ENCODE assay signal across 18 mouse cellular contexts in genomic region chr10:38969975-38970374, GRCm38 (mm10). TPM values are rescaled to one million over a fixed set of nuclear protein-coding genes. Genes with fewer than 3 reads are reported as not detected.
DNase-seq lines count a peak whose midpoint lies in the region; ATAC-seq lines count a peak whose summit lies in the region.
"Had no signal": no experiment of that assay in that cellular context is flagged by ENCODE, and none has a peak within 500 bp of the region (broad histone marks: within the 10 kb centered on the region; RNA-seq: fewer than 3 reads in every experiment).

No protein-coding gene starts in this region.

- no peaks in the 10 kb centered on the region for H3K27me3 ChIP-seq in heart, embryonic 10.5 days (ENCODE audit: insufficient read depth, poor library complexity, severe bottlenecking)
- no peaks in the 10 kb centered on the region for H3K27me3 ChIP-seq in limb, embryonic 12.5 days
- H3K27me3 ChIP-seq in limb, embryonic 10.5 days (ENCODE audit: low read depth, poor library complexity, severe bottlenecking) = no peaks in the 10 kb centered on the region
- H3K27me3 ChIP-seq: limb, embryonic 15.5 days; midbrain, embryonic 12.5 days had no signal

- ATAC-seq in limb, embryonic 12.5 days (ENCODE audit: insufficient number of reproducible peaks, insufficient read depth, low FRiP score, low TSS enrichment, low read depth) = no peak
- ATAC-seq: forebrain, postnatal 0 days had no signal

- H3K4me1 ChIP-seq in heart, embryonic 10.5 days = peaks cover 34% of the 10 kb centered on the region
- H3K4me1 ChIP-seq in limb, embryonic 12.5 days (replicated peaks) = peaks cover 43% of the 10 kb centered on the region
- peaks cover 54% of the 10 kb centered on the region for H3K4me1 ChIP-seq in limb, embryonic 10.5 days

- peak overlapping the region; percentile 47; the same call in 1 of the 2 replicates for H3K27ac ChIP-seq in heart, embryonic 10.5 days
- H3K27ac ChIP-seq in limb, embryonic 12.5 days = no peak overlapping the region
- H3K27ac ChIP-seq in limb, embryonic 10.5 days = no peak overlapping the region
- H3K27ac ChIP-seq: macrophage; midbrain, embryonic 12.5 days had no signal

- 17% methylated on average over 6 of the region's 6 CpGs for WGBS in heart, embryonic 10.5 days
- WGBS in limb, embryonic 12.5 days = 83% methylated on average over 6 of the region's 6 CpGs
- WGBS in limb, embryonic 10.5 days = 85% methylated on average over 6 of the region's 6 CpGs

- H3K4me2 ChIP-seq in limb, embryonic 12.5 days = peak overlapping the region; percentile 44; the same call in 1 of the 2 replicates
- H3K4me2 ChIP-seq: midbrain, embryonic 12.5 days had no signal

- DNase-seq in heart, embryonic 10.5 days (ENCODE audit: low spot score) = no peak
- DNase-seq in heart, adult 9 months (ENCODE audit: low spot score in 2 of 2) = no peak
- no peak for DNase-seq in limb, embryonic 10.5 days (ENCODE audit: low spot score)
- DNase-seq in ovary, adult 18-20 months (ENCODE audit: low spot score) = peak; percentile 18
- no peak for DNase-seq in ovary, postnatal 36 days (ENCODE audit: low spot score)
- DNase-seq in lung, postnatal 36 days = peak; percentile 35
- no peak for DNase-seq in urinary bladder, postnatal 4 days (ENCODE audit: low spot score in 2 of 2)
- DNase-seq: B cell, adult 2 months; cerebellum, adult 11 months; cerebellum, postnatal 25 days; forebrain, postnatal 0 days; kidney, adult 9 months; kidney, postnatal 36 days; layer of hippocampus, adult 9-11 months had no signal

- no peak overlapping the region for H3K9ac ChIP-seq in limb, embryonic 12.5 days (replicated peaks)
- H3K9ac ChIP-seq: forebrain, postnatal 0 days; limb, embryonic 15.5 days; midbrain, embryonic 12.5 days had no signal

- peaks cover 13% of the 10 kb centered on the region; the same call in 1 of the 2 replicates for H3K36me3 ChIP-seq in heart, embryonic 10.5 days
- H3K36me3 ChIP-seq in limb, embryonic 12.5 days = peaks cover 6% of the 10 kb centered on the region; the same call in 1 of the 2 replicates
- peaks cover 5% of the 10 kb centered on the region; the same call in 1 of the 2 replicates for H3K36me3 ChIP-seq in limb, embryonic 10.5 days
- H3K36me3 ChIP-seq: midbrain, embryonic 12.5 days had no signal

- H3K9me3 ChIP-seq in heart, embryonic 10.5 days = no peaks in the 10 kb centered on the region
- no peaks in the 10 kb centered on the region for H3K9me3 ChIP-seq in limb, embryonic 12.5 days
- no peaks in the 10 kb centered on the region for H3K9me3 ChIP-seq in limb, embryonic 10.5 days (replicated peaks)
- H3K9me3 ChIP-seq: limb, embryonic 15.5 days; midbrain, embryonic 12.5 days had no signal

- H3K4me3 ChIP-seq in heart, embryonic 10.5 days = 0 out of 2 replicates have a peak overlapping the region, but pooled peaks have one; percentile 75
- no peak overlapping the region for H3K4me3 ChIP-seq in limb, embryonic 12.5 days (replicated peaks)
- H3K4me3 ChIP-seq in limb, embryonic 10.5 days = no peak overlapping the region
- H3K4me3 ChIP-seq: limb, embryonic 15.5 days; midbrain, embryonic 12.5 days had no signal

RNA-seq across cellular contexts. Expression of gene Lama4, which starts 4.7 kb away (rescaled TPM):
- polyA plus RNA-seq in heart, embryonic 10.5 days (2016; fragmentation: Nextera tagmentation; extraction: Ambion mirVana) = 60.0 and 129 TPM in 2 replicates
- polyA plus RNA-seq in limb, embryonic 12.5 days (2016; fragmentation: Nextera tagmentation; extraction: Ambion mirVana) = 36.4 and 37.2 TPM in 2 replicates
- 26.6 and 29.5 TPM in 2 replicates for polyA plus RNA-seq in limb, embryonic 10.5 days (2016; fragmentation: Nextera tagmentation; extraction: Ambion mirVana)
- polyA plus RNA-seq: macrophage had no signal

Comparison
In these comparisons a context has a peak if more than half of its experiments do, and no peak if none do; other contexts are left out.
1. DNase-seq: peak in ovary, adult 18-20 months (single experiment) and lung, postnatal 36 days (single experiment); none in heart, embryonic 10.5 days (single experiment), heart, adult 9 months (0 of 2), limb, embryonic 10.5 days (single experiment), ovary, postnatal 36 days (single experiment) and urinary bladder, postnatal 4 days (0 of 2).